Mouse (Mus musculus) C2C12 (cell line): ENCODE results near the gene Ank3.

Experiments
- CTCF ChIP-seq: IDR thresholded peaks from one replicate; pipeline ENCODE4 v1.5.1; 2011; ENCODE audit not compliant: control insufficient read depth, insufficient read depth, insufficient read length
- MAX ChIP-seq: IDR thresholded peaks from one replicate; pipeline ENCODE4 v1.6.1; 2011; ENCODE audit warnings: mild to moderate bottlenecking, control low read depth
- USF1 ChIP-seq: IDR thresholded peaks from one replicate; pipeline ENCODE4 v1.6.1; 2011; ENCODE audit warnings: low read depth, mild to moderate bottlenecking, control low read depth, moderate library complexity

DNA sequence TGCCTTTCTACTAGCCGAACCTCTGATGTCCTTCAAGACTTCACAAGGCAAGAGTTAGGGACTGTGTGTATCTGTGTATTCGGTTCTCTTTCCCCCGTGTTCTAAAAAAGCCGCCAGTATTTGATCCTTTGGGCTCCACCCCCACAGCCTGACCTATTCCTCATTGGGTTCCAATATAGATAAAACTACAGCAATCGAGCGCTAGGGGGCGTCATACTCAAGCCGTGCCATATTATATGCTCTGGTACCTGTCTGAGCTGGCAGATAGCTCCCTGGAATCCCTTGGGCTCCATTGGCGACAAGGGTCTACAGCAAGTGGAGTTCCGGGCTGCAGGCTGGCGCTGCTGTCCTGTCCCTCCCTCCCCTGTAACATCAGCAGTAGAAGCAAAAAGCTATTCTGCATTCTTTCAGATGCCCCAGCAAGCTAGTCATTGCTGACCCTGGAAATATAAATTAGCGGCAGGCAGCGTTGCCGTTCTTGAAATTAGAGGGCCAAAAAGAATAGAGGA, 209.1 kb downstream of the Ank3 start:
- TF ChIP-seq CTCF (no peak), USF1 (no peak), MAX (no peak)
